Mouse (Mus musculus) ES-E14 (cell line): Measurements from ENCODE around the gene Sh3bp2.

ENCODE experiments used
- HCFC1 ChIP-seq: IDR thresholded peaks from 2 replicates; pipeline ENCODE4 v1.6.1; 2012; ENCODE audit warnings: low read length, inconsistent platforms, borderline replicate concordance; ENCODE audit not compliant: insufficient read depth
- MAFK ChIP-seq: IDR thresholded peaks from 2 replicates; pipeline ENCODE4 v1.6.1; 2014; ENCODE audit warnings: mild to moderate bottlenecking, low read depth, low read length, inconsistent platforms; ENCODE audit not compliant: insufficient read depth

DNA sequence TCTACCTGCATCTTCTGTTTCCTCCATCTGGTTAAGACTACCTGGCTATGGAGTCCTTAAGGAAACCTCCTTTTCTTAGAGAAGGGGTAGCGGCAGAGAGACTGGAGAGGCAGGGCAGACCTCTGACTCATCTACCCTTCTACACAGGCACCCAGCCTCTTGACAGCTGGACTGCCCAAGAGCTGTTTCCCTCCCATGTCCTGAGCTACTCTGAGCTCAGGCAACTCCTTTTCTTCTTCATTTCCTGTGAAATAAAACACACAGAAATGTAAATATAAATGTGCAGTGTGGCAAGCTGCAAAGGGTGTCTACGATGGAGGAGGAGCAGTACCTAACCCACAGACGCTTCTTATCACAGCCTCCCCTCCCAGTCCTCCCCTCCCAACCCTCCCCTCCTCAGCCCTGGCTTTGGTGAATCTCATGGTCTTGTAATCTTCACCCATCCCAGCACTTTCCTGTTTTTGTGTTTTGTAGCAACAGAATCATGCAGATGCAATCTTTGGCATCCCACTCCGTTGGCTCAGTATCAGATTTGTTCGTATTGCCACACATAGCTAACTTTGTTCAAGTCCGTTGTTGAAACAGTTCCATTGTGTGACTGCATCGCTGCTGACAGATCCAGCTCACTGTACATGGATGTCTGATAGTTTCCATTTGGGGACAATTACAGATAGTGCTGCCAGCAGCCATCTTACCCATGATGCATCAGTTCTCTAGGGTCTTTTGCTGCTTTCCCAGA, 40.1 kb downstream of the Sh3bp2 start:
- TF ChIP-seq MAFK (no peak), HCFC1 (no peak)
